Mouse (Mus musculus): ENCODE measurements around the gene Fgf15. TPM values are rescaled to one million over a fixed set of nuclear protein-coding genes. Genes with fewer than 3 reads are reported as not detected.

Fgf15 gene
- polyA plus RNA-seq, 1 experiment from 2014 or later, result 0.12 TPM

DNA sequence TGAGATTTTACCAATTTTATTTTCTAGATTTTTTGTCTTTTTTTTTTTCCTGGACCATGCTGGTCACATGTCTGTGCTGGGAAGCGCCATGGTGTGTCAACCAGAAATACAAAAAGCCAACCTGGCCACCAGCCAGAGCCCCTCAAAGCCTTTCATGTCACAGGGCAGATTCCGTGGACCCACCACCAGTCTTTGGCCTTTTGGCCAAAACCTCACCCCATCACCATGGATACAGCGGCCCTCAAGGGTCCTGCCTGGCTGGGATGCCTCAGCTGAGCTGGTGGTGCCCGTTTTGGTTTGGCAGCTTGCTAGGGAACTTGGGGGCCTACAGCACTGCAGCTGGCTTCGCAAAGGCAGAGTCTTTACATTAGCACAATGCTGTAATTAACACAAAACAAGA is 33.6 kb downstream of the Fgf15 start:
- no peak overlapping the region for H3K4me3 ChIP-seq (ENCODE audit: low read depth, low read length)
- 76% methylated on average over 5 of the region's 5 CpGs for WGBS
- H3K9ac ChIP-seq (ENCODE audit: low read depth, low read length), result no peak overlapping the region
- no peak for DNase-seq (ENCODE audit: low spot score)
- H3K9me3 ChIP-seq (ENCODE audit: control insufficient read depth, low read length), result no peaks in the 10 kb centered on the region
- ATAC-seq (replicated peaks; ENCODE audit: low FRiP score), result no peak
- H3K27ac ChIP-seq (ENCODE audit: low read depth, low read length), result no peak overlapping the region
- H3K27me3 ChIP-seq (replicated peaks; ENCODE audit: control insufficient read depth, insufficient read depth, low read length), result no peaks in the 10 kb centered on the region
- peaks cover 4% of the 10 kb centered on the region; the same call in 1 of the 2 replicates for H3K36me3 ChIP-seq (ENCODE audit: control insufficient read depth, insufficient read depth, low read length)
- peaks cover 2% of the 10 kb centered on the region; the same call in 1 of the 2 replicates for H3K4me1 ChIP-seq (replicated peaks; ENCODE audit: control insufficient read depth, insufficient read depth, low read length)
- H3K4me2 ChIP-seq, result no peak overlapping the region

DNA sequence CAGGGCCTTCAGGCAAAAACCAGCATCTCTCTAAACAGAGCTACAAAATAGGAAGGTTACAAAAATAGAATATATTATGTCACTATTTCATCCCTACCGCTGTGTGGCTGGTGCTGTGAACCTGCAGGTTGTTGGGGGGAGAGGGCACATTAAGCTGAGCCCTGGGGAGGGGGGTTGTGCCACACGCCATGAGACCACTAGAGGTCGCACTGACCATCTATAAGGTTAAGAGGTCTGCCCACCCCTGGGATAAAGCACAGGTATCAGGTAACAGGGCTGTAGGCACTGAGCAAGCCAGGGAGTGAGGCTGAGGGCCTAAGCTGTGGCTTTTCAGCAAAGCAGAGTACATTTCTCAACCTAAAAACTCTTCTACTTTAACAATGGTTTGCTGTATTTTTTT is 35.4 kb downstream of the Fgf15 start:
- H3K9ac ChIP-seq (ENCODE audit: low read depth, low read length), result no peak overlapping the region
- no peak overlapping the region for H3K4me3 ChIP-seq (ENCODE audit: low read depth, low read length)
- DNase-seq (ENCODE audit: low spot score) (no peak), ATAC-seq (replicated peaks; ENCODE audit: low FRiP score) (no peak)
- H3K9me3 ChIP-seq (ENCODE audit: control insufficient read depth, low read length), result no peaks in the 10 kb centered on the region
- H3K27ac ChIP-seq (ENCODE audit: low read depth, low read length), result no peak overlapping the region
- H3K36me3 ChIP-seq (ENCODE audit: control insufficient read depth, insufficient read depth, low read length), result peaks cover 10% of the 10 kb centered on the region; the same call in 1 of the 2 replicates
- peaks cover 2% of the 10 kb centered on the region; the same call in 1 of the 2 replicates for H3K4me1 ChIP-seq (replicated peaks; ENCODE audit: control insufficient read depth, insufficient read depth, low read length)
- no peak overlapping the region for H3K4me2 ChIP-seq
- H3K27me3 ChIP-seq (replicated peaks; ENCODE audit: control insufficient read depth, insufficient read depth, low read length), result no peaks in the 10 kb centered on the region
- WGBS, result 26% methylated on average over 3 of the region's 3 CpGs

DNA sequence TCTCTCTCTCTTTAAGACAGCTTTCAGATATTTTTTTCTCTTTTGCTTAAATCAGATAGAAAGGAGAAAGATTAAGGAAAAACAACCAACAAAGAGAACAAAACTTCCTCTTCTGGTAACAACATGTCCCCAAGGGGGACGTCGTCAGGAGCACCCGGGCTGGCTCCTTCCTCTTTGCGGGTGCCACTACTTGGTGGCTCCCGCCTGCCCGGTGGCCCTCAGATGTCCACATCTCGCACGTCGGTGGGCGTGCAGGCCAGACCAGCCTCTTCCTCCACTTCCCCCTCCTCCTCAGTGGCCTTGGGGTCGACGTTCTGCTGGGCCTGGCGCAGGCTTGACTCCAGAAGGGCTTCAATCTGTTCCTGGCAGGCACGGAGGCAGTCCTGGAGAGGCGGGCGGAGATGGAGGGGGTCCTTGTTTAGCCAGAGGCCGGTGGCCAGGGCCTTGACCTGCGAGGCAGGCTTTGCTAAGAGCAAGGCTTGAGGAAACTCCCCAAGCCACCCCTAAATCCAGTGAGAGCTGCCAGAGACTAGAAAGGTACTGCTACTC is 36.1 kb downstream of the Fgf15 start:
- ATAC-seq (replicated peaks; ENCODE audit: low FRiP score) (no peak), DNase-seq (ENCODE audit: low spot score) (no peak)
- Histone ChIP-seq H3K9ac (ENCODE audit: low read depth, low read length) (no peak overlapping the region), H3K4me3 (ENCODE audit: low read depth, low read length) (no peak overlapping the region), H3K27me3 (replicated peaks; ENCODE audit: control insufficient read depth, insufficient read depth, low read length) (peaks cover 2% of the 10 kb centered on the region; the same call in 1 of the 2 replicates), H3K4me1 (replicated peaks; ENCODE audit: control insufficient read depth, insufficient read depth, low read length) (peaks cover 2% of the 10 kb centered on the region), H3K36me3 (ENCODE audit: control insufficient read depth, insufficient read depth, low read length) (peaks cover 10% of the 10 kb centered on the region; the same call in 1 of the 2 replicates), H3K4me2 (no peak overlapping the region), H3K27ac (ENCODE audit: low read depth, low read length) (no peak overlapping the region), H3K9me3 (ENCODE audit: control insufficient read depth, low read length) (no peaks in the 10 kb centered on the region)
- 57% methylated on average over 18 of the region's 18 CpGs for WGBS

DNA sequence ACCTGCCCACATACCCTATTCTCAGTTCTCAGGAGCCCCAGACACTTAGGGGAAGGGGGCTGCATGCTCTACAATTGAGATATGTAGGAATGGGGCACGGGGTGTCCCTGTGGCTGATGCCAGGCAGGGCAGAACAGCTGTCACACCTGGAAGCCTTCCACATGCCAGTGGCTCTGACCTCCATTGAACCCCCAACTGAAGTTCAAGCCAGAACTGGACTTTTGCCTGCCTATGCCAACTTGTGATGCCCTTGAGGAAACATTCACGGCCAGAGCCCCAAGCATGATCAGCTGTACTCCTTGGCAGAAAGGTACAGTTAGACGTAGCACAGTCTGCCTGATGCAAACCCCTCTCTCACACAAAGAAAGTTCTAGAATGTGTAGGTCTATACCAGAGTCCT is 37.0 kb downstream of the Fgf15 start:
- Histone ChIP-seq H3K36me3 (ENCODE audit: control insufficient read depth, insufficient read depth, low read length) (peaks cover 10% of the 10 kb centered on the region; the same call in 1 of the 2 replicates), H3K27ac (ENCODE audit: low read depth, low read length) (no peak overlapping the region), H3K4me2 (no peak overlapping the region), H3K4me3 (ENCODE audit: low read depth, low read length) (no peak overlapping the region), H3K9me3 (ENCODE audit: control insufficient read depth, low read length) (no peaks in the 10 kb centered on the region), H3K9ac (ENCODE audit: low read depth, low read length) (no peak overlapping the region), H3K4me1 (replicated peaks; ENCODE audit: control insufficient read depth, insufficient read depth, low read length) (no peaks in the 10 kb centered on the region; the same call in 1 of the 2 replicates), H3K27me3 (replicated peaks; ENCODE audit: control insufficient read depth, insufficient read depth, low read length) (peaks cover 11% of the 10 kb centered on the region)
- no peak for ATAC-seq (replicated peaks; ENCODE audit: low FRiP score)
- DNase-seq (ENCODE audit: low spot score), result no peak
- WGBS, result 83% methylated on average over 3 of the region's 3 CpGs

DNA sequence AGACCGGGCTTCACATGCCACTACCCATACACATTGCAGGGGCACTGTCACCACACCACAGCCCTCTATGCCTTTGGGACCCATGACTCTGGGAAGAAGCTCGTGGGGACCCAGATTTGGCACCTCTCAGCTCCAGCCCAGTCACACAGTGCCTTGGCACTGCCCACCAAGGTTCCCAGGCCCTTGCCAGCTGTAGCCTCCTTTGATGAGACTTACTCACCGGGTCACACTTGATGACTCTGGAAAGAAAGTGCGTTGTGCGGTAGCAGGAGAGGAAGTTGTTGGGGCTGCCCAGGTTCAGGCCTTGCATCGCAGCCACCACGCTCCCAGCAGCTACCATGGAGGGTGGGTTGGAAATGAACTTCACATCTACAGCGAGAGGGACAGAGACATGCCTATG is 37.5 kb downstream of the Fgf15 start:
- no peaks in the 10 kb centered on the region; the same call in 1 of the 2 replicates for H3K4me1 ChIP-seq (replicated peaks; ENCODE audit: control insufficient read depth, insufficient read depth, low read length)
- ATAC-seq (replicated peaks; ENCODE audit: low FRiP score), result no peak
- H3K36me3 ChIP-seq (ENCODE audit: control insufficient read depth, insufficient read depth, low read length), result peaks cover 10% of the 10 kb centered on the region; the same call in 1 of the 2 replicates
- 83% methylated on average over 8 of the region's 8 CpGs for WGBS
- no peak overlapping the region for H3K27ac ChIP-seq (ENCODE audit: low read depth, low read length)
- no peak for DNase-seq (ENCODE audit: low spot score)
- H3K9ac ChIP-seq (ENCODE audit: low read depth, low read length), result no peak overlapping the region
- no peak overlapping the region for H3K4me2 ChIP-seq
- H3K4me3 ChIP-seq (ENCODE audit: low read depth, low read length), result no peak overlapping the region
- H3K27me3 ChIP-seq (replicated peaks; ENCODE audit: control insufficient read depth, insufficient read depth, low read length), result peaks cover 15% of the 10 kb centered on the region
- H3K9me3 ChIP-seq (ENCODE audit: control insufficient read depth, low read length), result no peaks in the 10 kb centered on the region

DNA sequence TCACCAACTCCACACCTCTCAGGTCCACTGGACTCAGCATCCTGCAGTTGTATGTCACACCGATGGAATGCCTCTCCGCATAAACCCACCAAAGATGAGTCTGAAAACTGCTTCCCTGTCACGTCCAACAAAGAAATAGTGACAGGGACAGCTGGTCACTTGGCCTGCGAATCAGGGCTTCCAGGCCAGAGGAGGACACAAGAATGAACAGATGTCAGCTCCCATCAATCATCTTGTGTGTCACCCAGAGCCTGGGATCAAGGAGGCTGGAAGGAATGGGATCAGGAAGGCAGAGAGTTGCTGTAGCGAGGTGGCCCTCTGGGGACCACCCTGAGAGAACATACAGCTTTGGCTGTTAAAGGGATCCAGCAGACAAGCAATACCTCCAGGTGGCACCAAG is 38.6 kb downstream of the Fgf15 start:
- DNase-seq (ENCODE audit: low spot score) (no peak), ATAC-seq (replicated peaks; ENCODE audit: low FRiP score) (no peak)
- Histone ChIP-seq H3K36me3 (ENCODE audit: control insufficient read depth, insufficient read depth, low read length) (peaks cover 9% of the 10 kb centered on the region; the same call in 1 of the 2 replicates), H3K9ac (ENCODE audit: low read depth, low read length) (no peak overlapping the region), H3K4me2 (no peak overlapping the region), H3K27ac (ENCODE audit: low read depth, low read length) (no peak overlapping the region), H3K27me3 (replicated peaks; ENCODE audit: control insufficient read depth, insufficient read depth, low read length) (peaks cover 26% of the 10 kb centered on the region), H3K4me1 (replicated peaks; ENCODE audit: control insufficient read depth, insufficient read depth, low read length) (no peaks in the 10 kb centered on the region; the same call in 1 of the 2 replicates), H3K4me3 (ENCODE audit: low read depth, low read length) (no peak overlapping the region), H3K9me3 (ENCODE audit: control insufficient read depth, low read length) (no peaks in the 10 kb centered on the region)
- 82% methylated on average over 5 of the region's 5 CpGs for WGBS

DNA sequence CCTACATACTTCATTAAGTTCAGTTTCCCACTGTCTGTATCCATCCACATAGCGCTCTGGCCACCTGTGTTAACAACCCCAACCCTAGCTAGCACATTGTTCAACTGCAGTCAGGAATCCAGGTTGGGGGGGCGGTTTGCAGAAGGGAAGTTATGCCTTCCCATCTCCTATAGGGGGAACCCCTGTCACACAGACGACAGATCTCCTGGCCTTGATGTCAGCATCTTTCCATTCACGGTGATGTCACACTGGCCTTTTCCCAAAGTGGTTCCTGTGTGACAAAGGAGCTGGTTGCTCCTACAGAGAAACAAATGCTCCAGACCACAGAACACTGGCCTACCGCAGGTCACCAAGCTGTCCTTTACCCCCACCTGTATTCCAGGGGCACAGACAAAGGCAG is 39.2 kb downstream of the Fgf15 start:
- ATAC-seq (replicated peaks; ENCODE audit: low FRiP score) (no peak), DNase-seq (ENCODE audit: low spot score) (no peak)
- Histone ChIP-seq H3K9ac (ENCODE audit: low read depth, low read length) (no peak overlapping the region), H3K36me3 (ENCODE audit: control insufficient read depth, insufficient read depth, low read length) (peaks cover 5% of the 10 kb centered on the region; the same call in 1 of the 2 replicates), H3K27me3 (replicated peaks; ENCODE audit: control insufficient read depth, insufficient read depth, low read length) (peaks cover 33% of the 10 kb centered on the region), H3K4me1 (replicated peaks; ENCODE audit: control insufficient read depth, insufficient read depth, low read length) (no peaks in the 10 kb centered on the region; the same call in 1 of the 2 replicates), H3K4me3 (ENCODE audit: low read depth, low read length) (no peak overlapping the region), H3K4me2 (no peak overlapping the region), H3K9me3 (ENCODE audit: control insufficient read depth, low read length) (no peaks in the 10 kb centered on the region), H3K27ac (ENCODE audit: low read depth, low read length) (no peak overlapping the region)
- 66% methylated on average over 5 of the region's 5 CpGs for WGBS

DNA sequence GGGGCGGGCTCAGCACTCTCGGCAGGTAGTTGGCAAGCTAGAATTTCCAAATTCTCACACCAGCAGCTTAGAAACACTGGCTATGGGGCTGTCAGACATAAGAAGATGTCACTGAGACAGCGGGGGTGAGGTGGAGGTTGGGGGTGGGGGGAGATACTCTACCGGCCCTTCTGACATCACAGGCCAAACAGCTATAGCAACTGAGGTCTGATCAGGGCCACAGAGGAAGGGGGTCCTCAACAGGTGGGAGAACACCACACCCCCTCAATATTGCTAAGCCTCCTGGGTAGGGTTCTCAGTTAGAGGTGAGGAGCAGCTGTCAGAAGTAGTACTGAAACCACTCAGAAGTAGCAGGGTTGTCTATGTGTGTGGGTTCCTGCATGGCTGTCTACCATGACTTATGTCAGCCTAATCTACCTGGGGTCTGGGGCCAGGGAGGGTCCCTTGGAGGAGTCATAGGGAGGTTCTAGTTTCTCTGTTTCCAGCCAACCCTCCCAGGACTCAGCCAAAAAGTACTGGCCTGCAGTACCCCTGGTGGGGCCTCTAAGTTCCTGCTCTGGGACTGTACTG is 40.1 kb downstream of the Fgf15 start:
- H3K9ac ChIP-seq (ENCODE audit: low read depth, low read length), result no peak overlapping the region
- peaks cover 5% of the 10 kb centered on the region; the same call in 1 of the 2 replicates for H3K36me3 ChIP-seq (ENCODE audit: control insufficient read depth, insufficient read depth, low read length)
- ATAC-seq (replicated peaks; ENCODE audit: low FRiP score) (no peak), DNase-seq (ENCODE audit: low spot score) (no peak)
- peaks cover 41% of the 10 kb centered on the region for H3K27me3 ChIP-seq (replicated peaks; ENCODE audit: control insufficient read depth, insufficient read depth, low read length)
- H3K4me2 ChIP-seq, result no peak overlapping the region
- 86% methylated on average over 4 of the region's 4 CpGs for WGBS
- H3K9me3 ChIP-seq (ENCODE audit: control insufficient read depth, low read length), result no peaks in the 10 kb centered on the region
- no peak overlapping the region for H3K4me3 ChIP-seq (ENCODE audit: low read depth, low read length)
- H3K4me1 ChIP-seq (replicated peaks; ENCODE audit: control insufficient read depth, insufficient read depth, low read length), result no peaks in the 10 kb centered on the region; the same call in 1 of the 2 replicates
- H3K27ac ChIP-seq (ENCODE audit: low read depth, low read length), result no peak overlapping the region

DNA sequence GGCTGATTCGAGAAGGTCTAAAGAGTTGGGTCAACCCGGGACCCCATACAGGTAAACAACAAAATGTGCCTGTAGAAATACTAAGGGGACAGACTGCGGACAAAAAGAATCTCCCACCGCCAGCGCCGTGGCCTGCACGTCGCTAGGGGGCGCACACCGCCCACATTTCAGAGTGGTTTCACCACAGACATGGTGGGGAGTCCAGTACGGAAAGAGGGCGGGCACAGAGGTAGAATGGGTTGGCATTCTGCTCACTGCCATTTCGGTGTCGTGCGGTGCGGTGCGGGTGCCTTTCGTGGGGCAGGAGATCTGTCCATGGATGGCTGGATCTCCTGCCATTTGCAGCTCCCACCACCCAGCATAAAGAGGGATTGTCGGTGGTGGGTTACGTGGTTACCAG is 41.2 kb downstream of the Fgf15 start:
- Histone ChIP-seq H3K4me2 (peak overlapping the region; percentile 76), H3K36me3 (ENCODE audit: control insufficient read depth, insufficient read depth, low read length) (peaks cover 5% of the 10 kb centered on the region; the same call in 1 of the 2 replicates), H3K27me3 (replicated peaks; ENCODE audit: control insufficient read depth, insufficient read depth, low read length) (peaks cover 52% of the 10 kb centered on the region), H3K9me3 (ENCODE audit: control insufficient read depth, low read length) (no peaks in the 10 kb centered on the region), H3K27ac (ENCODE audit: low read depth, low read length) (no peak overlapping the region), H3K4me1 (replicated peaks; ENCODE audit: control insufficient read depth, insufficient read depth, low read length) (peaks cover 6% of the 10 kb centered on the region; the same call in 1 of the 2 replicates), H3K4me3 (ENCODE audit: low read depth, low read length) (peak overlapping the region; percentile 60), H3K9ac (ENCODE audit: low read depth, low read length) (peak overlapping the region; percentile 56; the same call in 1 of the 2 replicates)
- ATAC-seq (replicated peaks; ENCODE audit: low FRiP score) (peak; percentile 24; the same call in 1 of the 2 replicates), DNase-seq (ENCODE audit: low spot score) (peak; percentile 84)
- WGBS, result 2% methylated on average over 20 of the region's 20 CpGs

All from liver, embryonic 11.5 days (tissue).